Mouse (Mus musculus) midbrain, embryonic 10.5 days (tissue): ENCODE measurements around the gene Tceal9. TPM values are rescaled to one million over a fixed set of nuclear protein-coding genes. Genes with fewer than 3 reads are reported as not detected.
"Not testable (repeated sequence)": the region's sequence is repeated elsewhere in the genome, so short reads cannot be mapped to it uniquely, and the experiment has no call there.

ENCODE experiments used
- DNase-seq: peaks from one replicate; pipeline ENCODE4 v3.0.0-alpha.2; 2017; ENCODE audit warnings: low spot score
- H3K27ac ChIP-seq: fragments of 300-500 bp; sonication (generic); replicated peaks from 2 replicates; pipeline ENCODE4 v1.5.1; 2016; ENCODE audit warnings: mild to moderate bottlenecking
- H3K27me3 ChIP-seq: fragments of 300-500 bp; sonication (generic); 2 replicates; pipeline ENCODE4 v1.6.1; 2016; ENCODE audit warnings: low read depth, mild to moderate bottlenecking; ENCODE audit not compliant: poor library complexity, severe bottlenecking
- H3K36me3 ChIP-seq: fragments of 300-500 bp; sonication (generic); 2 replicates; pipeline ENCODE4 v1.6.1; 2016; ENCODE audit warnings: mild to moderate bottlenecking, moderate library complexity
- H3K4me1 ChIP-seq: fragments of 300-500 bp; sonication (generic); 2 replicates; pipeline ENCODE4 v1.6.1; 2016
- H3K4me3 ChIP-seq: fragments of 300-500 bp; sonication (generic); 2 replicates; pipeline ENCODE4 v1.5.1; 2016; ENCODE audit warnings: mild to moderate bottlenecking, moderate library complexity
- H3K9me3 ChIP-seq: fragments of 300-500 bp; sonication (generic); replicated peaks from 2 replicates; pipeline ENCODE4 v1.6.1; 2016; ENCODE audit warnings: mild to moderate bottlenecking
- WGBS: fragments of 180-500 bp; shearing (Covaris S2); methylation state at CpG from one replicate; pipeline ENCODE4 v1.1.7; 2016; 5-methylcytosine and 5-hydroxymethylcytosine counted together
- polyA plus RNA-seq: library from polyadenylated mRNA; unstranded; fragments of >200 nt; fragmentation: Nextera tagmentation; extraction: Ambion mirVana; gene quantifications from 2 replicates; pipeline ENCODE4 v1.2.1, GENCODE M21; 2016

Tceal9 gene
- polyA plus RNA-seq, 1 experiment from 2014 or later: 332 TPM

DNA sequence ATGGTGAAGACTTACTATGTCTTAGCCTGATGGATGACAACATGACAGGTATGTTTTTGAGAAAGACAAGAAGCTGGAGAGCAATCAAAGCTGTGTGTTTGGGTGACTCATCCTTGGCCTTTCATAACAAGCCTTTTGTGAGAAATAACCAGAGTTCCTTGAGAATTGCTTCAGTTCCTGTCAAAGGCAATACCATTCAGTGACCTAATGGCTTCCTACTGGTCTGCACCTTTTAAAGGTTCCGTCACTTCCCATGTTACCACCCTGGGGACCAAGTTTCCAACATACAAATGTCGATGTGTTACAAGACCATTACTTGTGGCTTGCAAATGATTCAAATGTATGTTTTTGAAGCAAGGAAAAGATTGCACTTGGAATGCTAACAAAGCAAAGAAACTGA is 1.7 kb upstream of the Tceal9 start:
- H3K4me1 ChIP-seq: peaks cover 6% of the 10 kb centered on the region; the same call in 1 of the 2 replicates
- WGBS: 86% methylated on average over 2 of the region's 2 CpGs

DNA sequence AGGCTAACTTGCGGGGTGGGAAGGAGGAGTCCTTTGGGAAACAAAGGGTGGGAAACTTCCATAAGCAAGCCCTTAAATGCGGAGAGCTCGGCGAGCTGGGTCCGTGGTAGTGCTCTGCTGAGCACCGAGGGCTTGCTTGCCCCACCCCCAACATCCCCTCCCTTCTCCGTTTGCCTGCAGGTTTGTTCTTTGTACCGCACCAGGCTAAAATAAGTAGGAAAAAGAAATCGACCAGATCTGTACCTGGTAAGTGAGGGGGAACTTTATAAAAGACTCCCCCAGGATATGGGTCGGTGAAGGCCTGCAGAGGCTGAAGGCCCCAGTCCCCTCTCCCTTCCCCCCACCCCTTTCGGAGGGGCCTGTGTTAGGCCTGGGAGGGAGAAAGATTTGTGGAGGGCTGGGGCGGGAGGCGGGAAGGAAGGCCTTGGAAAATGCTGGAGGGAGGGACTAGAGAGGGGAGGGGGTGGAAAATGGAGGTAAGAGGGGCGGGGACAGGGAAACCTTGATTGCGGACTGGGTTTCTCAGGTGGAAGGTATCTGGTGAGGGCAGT is 717 bp downstream of the Tceal9 start:
- H3K27ac ChIP-seq: peak overlapping the region; percentile 87
- 23% methylated on average over 15 of the region's 15 CpGs for WGBS
- H3K36me3 ChIP-seq: peaks cover 11% of the 10 kb centered on the region
- H3K4me3 ChIP-seq: peak overlapping the region; percentile 64
- no peaks in the 10 kb centered on the region for H3K9me3 ChIP-seq
- H3K27me3 ChIP-seq: peaks cover 32% of the 10 kb centered on the region
- peak; percentile 43 for DNase-seq
- peaks cover 6% of the 10 kb centered on the region; the same call in 1 of the 2 replicates for H3K4me1 ChIP-seq

More for the DNA sequence above, 1.7 kb upstream of the Tceal9 start:
- Histone ChIP-seq H3K27me3 (peaks cover 18% of the 10 kb centered on the region), H3K36me3 (peaks cover 11% of the 10 kb centered on the region), H3K9me3 (no peaks in the 10 kb centered on the region), H3K4me3 (no peak overlapping the region), H3K27ac (no peak overlapping the region)
- DNase-seq: no peak

DNA sequence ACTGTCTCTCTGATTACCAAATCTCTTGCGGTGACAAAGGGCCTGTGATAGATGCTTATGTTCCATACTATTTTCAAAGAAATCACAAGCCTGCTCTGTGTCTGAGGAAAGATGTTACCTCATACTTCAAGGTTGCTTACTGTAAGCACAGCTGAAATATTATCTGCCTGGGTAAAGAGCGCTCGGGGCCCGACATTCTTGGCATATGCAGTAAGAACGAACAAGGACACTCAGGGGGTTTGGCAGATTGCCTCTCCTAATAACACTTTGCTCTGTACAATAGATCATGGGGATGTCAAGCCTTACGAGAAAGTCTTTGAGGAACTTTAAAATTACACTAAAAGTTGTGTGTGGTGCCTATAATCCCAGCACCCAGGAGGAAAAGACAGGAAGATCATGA is 3.9 kb downstream of the Tceal9 start:
- Histone ChIP-seq H3K9me3 (no peaks in the 10 kb centered on the region), H3K4me1 (peaks cover 6% of the 10 kb centered on the region; the same call in 1 of the 2 replicates), H3K36me3 (peaks cover 11% of the 10 kb centered on the region), H3K27ac (no peak overlapping the region), H3K4me3 (no peak overlapping the region), H3K27me3 (peaks cover 44% of the 10 kb centered on the region)
- WGBS: 94% methylated on average over 6 of the region's 6 CpGs
- DNase-seq: no peak

DNA sequence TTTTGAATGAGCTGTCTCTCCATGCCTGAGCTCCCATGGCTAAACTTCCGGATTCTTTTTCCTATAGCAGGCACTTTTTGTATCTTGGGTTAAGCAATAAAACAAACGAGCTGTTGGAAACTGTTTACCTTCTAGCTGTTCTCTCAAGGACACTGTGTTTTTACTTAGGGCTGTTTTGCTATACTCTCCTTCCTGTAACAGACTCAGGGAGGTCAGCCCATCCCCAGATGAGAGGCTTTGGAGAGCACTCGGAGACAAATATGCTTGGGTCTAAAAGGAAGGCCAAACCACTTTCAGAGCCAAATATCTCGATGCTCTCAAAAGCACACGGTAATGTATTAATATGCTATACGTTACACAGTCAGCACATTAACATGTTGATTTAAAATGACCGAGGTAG is 4.8 kb downstream of the Tceal9 start:
- DNase-seq: no peak
- no peak overlapping the region for H3K4me3 ChIP-seq
- peaks cover 11% of the 10 kb centered on the region for H3K36me3 ChIP-seq
- H3K27ac ChIP-seq: no peak overlapping the region
- H3K9me3 ChIP-seq: no peaks in the 10 kb centered on the region
- 86% methylated on average over 7 of the region's 7 CpGs for WGBS
- H3K4me1 ChIP-seq: peaks cover 6% of the 10 kb centered on the region; the same call in 1 of the 2 replicates
- H3K27me3 ChIP-seq: peaks cover 43% of the 10 kb centered on the region

DNA sequence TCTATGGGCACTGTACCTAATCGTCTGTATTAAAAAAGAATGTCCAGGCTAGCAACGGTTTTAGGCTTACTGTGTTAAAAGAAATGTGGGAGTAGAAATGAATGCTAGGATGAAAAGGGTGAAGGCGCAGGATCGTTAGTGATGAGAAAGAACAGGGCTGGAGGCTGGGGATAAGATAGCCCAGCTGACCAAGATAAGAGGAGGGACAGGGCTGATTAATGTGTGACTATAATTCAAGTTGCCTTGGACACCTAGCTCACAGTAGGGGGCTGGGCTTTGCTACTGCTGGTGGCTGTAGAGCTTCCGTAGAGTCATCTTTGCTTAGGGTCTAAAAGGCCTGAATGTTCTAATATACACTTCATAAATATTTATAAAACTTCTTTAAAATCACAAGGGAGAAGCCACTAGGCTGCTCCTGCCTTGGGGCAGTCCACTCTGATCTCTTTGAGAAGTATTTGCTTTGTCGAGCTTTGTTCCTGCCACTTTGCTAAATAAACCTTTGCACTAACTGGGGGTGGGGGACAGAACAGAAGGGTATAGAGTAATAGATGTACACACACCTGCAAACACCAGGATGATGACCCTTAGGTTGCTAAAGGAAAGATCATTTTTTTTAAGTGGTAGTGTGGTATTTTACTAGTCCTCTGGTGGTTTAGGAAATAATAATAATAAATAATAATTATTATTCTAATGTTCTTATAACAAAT is 7.3 kb downstream of the Tceal9 start:
- 76% methylated on average over 6 of the region's 6 CpGs for WGBS
- DNase-seq: no peak
- H3K9me3 ChIP-seq: no peaks in the 10 kb centered on the region

DNA sequence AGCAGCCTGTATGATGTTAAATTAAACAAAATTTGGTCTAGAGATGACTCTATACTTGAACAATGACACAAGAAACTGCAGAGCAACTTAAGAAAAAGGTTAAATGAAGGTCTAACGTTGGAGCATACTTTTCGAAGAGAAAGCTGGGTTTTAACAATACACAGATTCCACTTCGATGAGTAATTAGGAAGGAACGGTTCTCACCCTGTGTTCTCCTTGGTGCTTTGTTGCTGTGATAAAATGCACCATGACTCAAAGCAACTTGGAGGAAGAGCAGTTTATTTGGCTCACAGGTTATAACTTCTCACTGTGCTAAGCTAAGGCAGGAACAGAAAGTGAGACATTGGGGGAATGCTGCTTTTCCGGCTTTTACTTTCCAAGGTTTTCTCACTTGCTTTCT is 22.8 kb downstream of the Tceal9 start:
- no peaks in the 10 kb centered on the region for H3K9me3 ChIP-seq
- H3K4me1 ChIP-seq: peaks cover 16% of the 10 kb centered on the region
- H3K4me3 ChIP-seq: no peak overlapping the region
- WGBS: 81% methylated on average over 5 of the region's 5 CpGs
- no peak for DNase-seq
- H3K27ac ChIP-seq: no peak overlapping the region
- H3K27me3 ChIP-seq: peaks cover 15% of the 10 kb centered on the region; the same call in 1 of the 2 replicates
- H3K36me3 ChIP-seq: peaks cover 14% of the 10 kb centered on the region

More for the DNA sequence above, 7.3 kb downstream of the Tceal9 start:
- no peak overlapping the region for H3K27ac ChIP-seq
- no peak overlapping the region for H3K4me3 ChIP-seq
- H3K36me3 ChIP-seq: peaks cover 10% of the 10 kb centered on the region
- H3K4me1 ChIP-seq: no peaks in the 10 kb centered on the region
- peaks cover 30% of the 10 kb centered on the region for H3K27me3 ChIP-seq

DNA sequence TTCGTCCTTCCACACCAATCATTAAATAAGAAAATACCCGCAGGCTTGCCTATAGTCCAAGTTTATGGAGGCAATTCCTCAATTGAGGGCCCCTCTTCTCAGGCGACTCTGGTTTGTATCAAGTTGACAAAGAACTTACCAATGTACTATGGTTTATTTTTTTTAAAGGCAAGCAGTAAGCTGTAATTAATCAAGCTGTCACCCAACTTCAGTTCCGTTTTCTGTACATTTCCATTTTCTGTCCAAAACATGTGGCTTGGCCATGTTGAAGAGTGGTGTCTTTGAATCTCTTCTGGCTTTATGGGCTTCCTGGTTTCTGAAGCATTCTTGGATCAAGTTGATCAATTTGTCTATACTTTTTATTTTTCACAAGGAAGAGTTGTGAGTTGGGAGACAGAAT is 23.3 kb downstream of the Tceal9 start:
- DNase-seq: no peak
- Histone ChIP-seq H3K27ac (no peak overlapping the region), H3K27me3 (peaks cover 15% of the 10 kb centered on the region; the same call in 1 of the 2 replicates), H3K9me3 (no peaks in the 10 kb centered on the region), H3K4me3 (no peak overlapping the region), H3K4me1 (peaks cover 16% of the 10 kb centered on the region), H3K36me3 (peaks cover 14% of the 10 kb centered on the region)
- 87% methylated on average over 4 of the region's 4 CpGs for WGBS

DNA sequence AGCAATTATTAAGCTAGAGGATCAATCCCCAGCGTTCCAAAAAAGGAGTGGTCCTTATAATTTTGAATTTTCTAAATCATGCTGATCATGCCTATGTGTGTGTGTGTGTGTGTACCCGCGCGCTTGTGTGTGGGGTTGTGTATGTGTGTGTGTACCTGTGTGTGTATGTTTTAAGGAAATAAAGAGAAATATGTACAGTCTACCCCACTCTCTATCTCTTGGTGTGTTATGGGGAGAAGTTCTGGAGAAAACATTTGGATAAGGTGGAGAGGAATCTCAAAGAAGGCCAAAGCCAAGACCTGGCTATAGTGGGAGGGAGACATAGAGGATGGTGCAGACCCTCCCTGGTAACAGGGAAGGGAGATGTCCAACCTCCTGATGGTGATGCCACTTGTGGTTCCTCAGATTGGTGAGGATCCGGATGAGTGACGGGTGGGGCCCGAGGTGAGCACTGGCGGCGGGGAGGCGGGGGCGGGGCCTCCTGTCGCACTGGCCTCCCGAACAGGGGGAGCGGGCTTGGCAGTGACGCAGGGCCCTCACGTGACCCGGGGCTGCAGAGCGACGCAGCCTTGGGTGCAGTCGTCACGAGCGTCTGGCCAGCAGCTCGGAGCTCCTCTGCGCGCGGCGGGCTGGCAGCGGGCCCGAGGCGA is 25.0 kb downstream of the Tceal9 start, which contains the start of gene Bex3:
TSS of gene Bex3 (plus strand) at position 511 of the 650 bp plus-strand sequence.
- not testable (repeated sequence) for H3K27me3 ChIP-seq, H3K9me3 ChIP-seq
- 74% methylated on average over 4 of the region's 30 CpGs for WGBS
- H3K4me3 ChIP-seq: peak within 1 kb of the TSS; percentile 58
- peaks cover 22% of the 10 kb centered on the region for H3K4me1 ChIP-seq
- H3K27ac ChIP-seq: peak within 1 kb of the TSS; percentile 85
- DNase-seq: peak; percentile 22
- H3K36me3 ChIP-seq: peaks cover 14% of the 10 kb centered on the region

DNA sequence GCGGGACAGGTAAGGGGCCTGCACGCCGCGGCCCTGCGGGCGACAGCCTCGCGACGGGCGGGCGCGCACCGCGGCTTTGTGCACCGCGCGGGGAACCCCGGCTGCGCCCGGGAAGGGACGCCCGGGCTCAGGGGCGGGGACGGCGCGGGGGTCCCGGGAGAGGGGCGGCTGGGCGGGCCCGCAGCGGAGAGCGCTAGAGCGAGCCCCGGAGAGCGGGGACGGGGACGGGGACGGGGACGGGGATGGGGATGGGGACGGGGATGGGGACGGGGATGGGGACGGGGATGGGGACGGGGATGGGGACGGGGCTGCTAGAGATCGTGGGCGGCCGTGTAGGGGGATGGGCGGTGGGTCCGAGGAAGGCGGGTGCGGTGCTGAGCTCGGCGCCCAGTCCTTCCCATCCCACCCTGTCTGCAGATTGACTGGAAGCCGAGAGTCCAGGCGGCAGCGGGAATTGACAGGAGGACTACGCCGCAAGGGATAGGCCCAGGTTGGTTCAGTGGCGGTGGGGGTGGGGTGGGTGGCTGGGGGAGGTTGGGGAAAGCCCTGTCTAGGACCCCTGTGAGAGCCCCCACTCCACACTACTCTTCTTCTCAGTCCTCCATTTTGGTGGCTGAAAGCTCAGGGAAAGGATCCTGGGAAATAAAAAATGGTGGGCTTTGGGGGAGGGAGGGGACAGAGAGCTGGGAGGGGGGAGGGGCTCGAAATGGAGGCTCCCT is 25.7 kb downstream of the Tceal9 start:
- H3K27me3 ChIP-seq, H3K9me3 ChIP-seq: not testable (repeated sequence)
- Histone ChIP-seq H3K36me3 (peaks cover 14% of the 10 kb centered on the region), H3K4me3 (peak overlapping the region; percentile 58), H3K27ac (peak overlapping the region; percentile 85), H3K4me1 (peaks cover 26% of the 10 kb centered on the region)
- peak; percentile 22 for DNase-seq
- WGBS: 36% methylated on average over 7 of the region's 60 CpGs

DNA sequence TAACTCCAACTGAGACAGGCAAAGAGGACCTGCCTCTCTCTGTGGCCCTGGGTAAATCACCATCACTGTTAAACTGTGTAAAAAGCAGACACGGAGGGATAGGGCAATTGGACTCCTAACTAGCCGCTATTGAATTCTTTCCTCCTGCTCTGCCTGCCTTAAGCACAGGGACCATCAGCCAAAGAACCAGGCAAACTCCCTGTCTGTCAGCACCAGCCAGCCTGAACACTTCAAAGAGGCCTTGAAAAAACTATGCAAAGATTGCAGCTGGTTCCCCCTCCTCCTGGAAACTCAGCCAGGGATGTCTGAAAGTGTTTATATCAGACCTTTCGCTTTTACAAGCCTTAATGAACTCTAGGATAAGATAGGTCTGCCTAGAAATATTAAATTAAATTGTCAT is 29.7 kb downstream of the Tceal9 start:
- WGBS: 37% methylated on average over 3 of the region's 3 CpGs
- 0 out of 2 replicates have a peak overlapping the region, but pooled peaks have one; percentile 9 for H3K27ac ChIP-seq
- peak; percentile 13 for DNase-seq

DNA sequence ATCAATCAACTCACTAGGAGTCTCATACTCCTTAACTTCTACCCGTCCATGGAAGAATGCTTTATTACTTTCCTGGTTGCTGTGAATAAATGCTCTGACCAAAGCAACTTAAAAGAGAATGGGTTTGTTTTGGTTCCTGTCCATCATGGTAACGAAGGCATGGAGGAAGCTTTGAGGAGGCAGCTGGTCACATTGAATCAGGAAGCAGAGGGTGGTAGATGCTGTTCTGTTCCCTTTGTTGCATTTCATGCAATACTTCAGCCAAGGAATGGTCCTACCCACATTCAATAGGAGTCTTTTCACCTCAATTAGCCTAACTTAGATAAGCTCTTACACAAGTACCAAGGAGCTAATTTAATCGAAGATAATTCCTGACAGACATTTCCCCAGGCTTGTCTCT is 30.5 kb downstream of the Tceal9 start:
- Histone ChIP-seq H3K9me3 (no peaks in the 10 kb centered on the region), H3K4me1 (peaks cover 28% of the 10 kb centered on the region), H3K27ac (no peak overlapping the region), H3K4me3 (no peak overlapping the region), H3K27me3 (peaks cover 40% of the 10 kb centered on the region), H3K36me3 (peaks cover 14% of the 10 kb centered on the region)
- no peak for DNase-seq
- 32% methylated on average over 3 of the region's 3 CpGs for whole genome bisulfite sequencing

More for the DNA sequence above, 29.7 kb downstream of the Tceal9 start:
- Histone ChIP-seq H3K9me3 (no peaks in the 10 kb centered on the region), H3K4me3 (no peak overlapping the region), H3K36me3 (peaks cover 14% of the 10 kb centered on the region), H3K27me3 (peaks cover 36% of the 10 kb centered on the region), H3K4me1 (peaks cover 28% of the 10 kb centered on the region)

DNA sequence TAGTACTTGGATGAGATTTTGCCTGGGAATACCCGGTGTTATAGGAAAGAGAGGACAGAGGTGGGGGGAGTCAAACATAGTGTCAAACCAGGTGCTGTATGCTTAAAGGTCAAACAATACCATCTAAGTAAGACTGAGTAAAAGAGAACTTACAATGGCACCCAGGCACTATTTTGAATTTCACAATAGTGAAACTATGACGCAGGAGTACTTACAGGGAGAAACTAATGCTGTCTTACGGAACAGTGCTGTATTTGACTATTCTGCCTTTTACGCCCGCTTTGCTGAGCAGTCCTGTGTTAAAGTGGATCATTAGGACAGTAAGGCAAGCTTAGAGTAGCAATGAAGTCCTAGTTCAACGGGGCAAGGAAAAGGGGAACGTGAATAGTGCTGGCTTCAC is 32.7 kb downstream of the Tceal9 start:
- no peak overlapping the region for H3K4me3 ChIP-seq
- no peaks in the 10 kb centered on the region for H3K9me3 ChIP-seq
- WGBS: 84% methylated on average over 7 of the region's 7 CpGs
- DNase-seq: no peak
- peaks cover 40% of the 10 kb centered on the region for H3K27me3 ChIP-seq
- peaks cover 12% of the 10 kb centered on the region; the same call in 1 of the 2 replicates for H3K4me1 ChIP-seq
- H3K27ac ChIP-seq: no peak overlapping the region
- no peaks in the 10 kb centered on the region for H3K36me3 ChIP-seq
